Mouse (Mus musculus) kidney, embryonic 15.5 days (tissue): Measurements from ENCODE around the gene Lman2. TPM values are rescaled to one million over a fixed set of nuclear protein-coding genes. Genes with fewer than 3 reads are reported as not detected.

Experiments
- ATAC-seq: fragments of 200-750 bp; cut with Nextera tagmentation; replicated peaks from 2 replicates; pipeline ENCODE4 v1.8.0; 2017; ENCODE audit warnings: moderate TSS enrichment; ENCODE audit not compliant: low FRiP score
- H3K27ac ChIP-seq: fragments of 300-500 bp; sonication (generic); 2 replicates; pipeline ENCODE4 v1.5.1; 2015; ENCODE audit warnings: mild to moderate bottlenecking, inconsistent platforms
- H3K27me3 ChIP-seq: fragments of 300-500 bp; sonication (generic); 2 replicates; pipeline ENCODE4 v1.6.1; 2015; ENCODE audit warnings: inconsistent platforms
- H3K36me3 ChIP-seq: fragments of 300-500 bp; sonication (generic); 2 replicates; pipeline ENCODE4 v1.6.1; 2015; ENCODE audit warnings: inconsistent platforms
- H3K4me1 ChIP-seq: fragments of 300-500 bp; sonication (generic); 2 replicates; pipeline ENCODE4 v1.6.1; 2015; ENCODE audit warnings: inconsistent platforms
- H3K4me2 ChIP-seq: fragments of 300-500 bp; sonication (generic); 2 replicates; pipeline ENCODE4 v1.6.1; 2015; ENCODE audit warnings: moderate library complexity, mild to moderate bottlenecking, inconsistent platforms
- H3K4me3 ChIP-seq: fragments of 300-500 bp; sonication (generic); replicated peaks from 2 replicates; pipeline ENCODE4 v1.5.1; 2015; ENCODE audit warnings: mild to moderate bottlenecking, inconsistent platforms
- H3K9ac ChIP-seq: fragments of 300-500 bp; sonication (generic); 2 replicates; pipeline ENCODE4 v1.6.1; 2015; ENCODE audit warnings: mild to moderate bottlenecking, inconsistent platforms
- H3K9me3 ChIP-seq: fragments of 300-500 bp; sonication (generic); replicated peaks from 2 replicates; pipeline ENCODE4 v1.6.1; 2016; ENCODE audit warnings: inconsistent platforms
- WGBS: fragments of 180-500 bp; shearing (Covaris S2); methylation state at CpG from one replicate; pipeline ENCODE4 v1.1.7; 2015; ENCODE audit warnings: mixed read lengths; 5-methylcytosine and 5-hydroxymethylcytosine counted together
- polyA plus RNA-seq: library from polyadenylated mRNA; unstranded; fragments of >200 nt; fragmentation: Nextera tagmentation; extraction: Ambion mirVana; gene quantifications from 2 replicates; pipeline ENCODE4 v1.2.1, GENCODE M21; 2015

Lman2 gene
- polyA plus RNA-seq, 1 experiment from 2014 or later, result 118 TPM

DNA sequence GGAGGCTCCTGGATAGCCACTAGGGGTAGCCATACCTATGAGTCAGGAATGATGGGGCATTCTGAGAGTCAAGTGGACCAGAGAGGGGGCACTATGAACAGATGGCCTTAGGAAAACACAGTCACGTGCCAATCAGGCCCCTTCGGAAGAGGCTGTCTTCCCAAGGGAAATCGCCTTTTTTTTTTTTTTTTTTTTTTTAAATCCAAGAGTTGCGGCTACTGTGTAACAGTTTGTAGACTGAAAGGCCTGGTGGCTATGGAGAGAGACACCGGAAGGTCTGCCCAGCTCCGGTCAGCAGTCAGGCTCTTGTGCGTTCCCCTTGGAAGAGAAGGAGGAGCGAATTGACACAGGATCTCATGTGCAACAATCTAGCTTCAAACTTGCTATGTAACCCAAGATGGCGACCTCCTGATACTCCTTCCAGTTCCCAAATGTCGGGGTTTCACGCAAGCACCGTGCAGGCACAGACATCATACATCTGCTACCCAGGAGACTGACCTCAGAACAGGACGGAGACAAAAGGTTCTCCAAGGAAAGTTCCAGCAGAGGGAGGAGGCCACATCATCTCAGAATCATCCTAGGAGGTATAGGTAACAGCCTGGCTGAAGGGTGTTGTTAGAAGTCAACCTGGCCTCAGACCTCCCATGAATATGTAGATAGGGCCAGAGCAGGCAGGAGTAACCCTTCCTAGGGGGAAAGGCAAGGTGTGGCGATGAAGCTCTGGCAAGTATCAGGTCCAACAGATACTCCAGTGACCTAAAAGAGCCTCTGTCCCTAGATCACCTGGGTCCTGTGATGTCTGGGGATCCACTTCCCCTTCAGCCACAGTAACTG, 31.8 kb downstream of the Lman2 start:
- no peaks in the 10 kb centered on the region for H3K9me3 ChIP-seq
- 40% methylated on average over 14 of the region's 14 CpGs for WGBS
- peak overlapping the region; percentile 76 for H3K9ac ChIP-seq
- no peak for ATAC-seq
- peaks cover 12% of the 10 kb centered on the region for H3K36me3 ChIP-seq
- peaks cover 42% of the 10 kb centered on the region for H3K4me1 ChIP-seq
- H3K27ac ChIP-seq, result peak overlapping the region; percentile 97
- H3K4me3 ChIP-seq, result peak overlapping the region; percentile 78
- no peaks in the 10 kb centered on the region for H3K27me3 ChIP-seq
- H3K4me2 ChIP-seq, result peak overlapping the region; percentile 94

DNA sequence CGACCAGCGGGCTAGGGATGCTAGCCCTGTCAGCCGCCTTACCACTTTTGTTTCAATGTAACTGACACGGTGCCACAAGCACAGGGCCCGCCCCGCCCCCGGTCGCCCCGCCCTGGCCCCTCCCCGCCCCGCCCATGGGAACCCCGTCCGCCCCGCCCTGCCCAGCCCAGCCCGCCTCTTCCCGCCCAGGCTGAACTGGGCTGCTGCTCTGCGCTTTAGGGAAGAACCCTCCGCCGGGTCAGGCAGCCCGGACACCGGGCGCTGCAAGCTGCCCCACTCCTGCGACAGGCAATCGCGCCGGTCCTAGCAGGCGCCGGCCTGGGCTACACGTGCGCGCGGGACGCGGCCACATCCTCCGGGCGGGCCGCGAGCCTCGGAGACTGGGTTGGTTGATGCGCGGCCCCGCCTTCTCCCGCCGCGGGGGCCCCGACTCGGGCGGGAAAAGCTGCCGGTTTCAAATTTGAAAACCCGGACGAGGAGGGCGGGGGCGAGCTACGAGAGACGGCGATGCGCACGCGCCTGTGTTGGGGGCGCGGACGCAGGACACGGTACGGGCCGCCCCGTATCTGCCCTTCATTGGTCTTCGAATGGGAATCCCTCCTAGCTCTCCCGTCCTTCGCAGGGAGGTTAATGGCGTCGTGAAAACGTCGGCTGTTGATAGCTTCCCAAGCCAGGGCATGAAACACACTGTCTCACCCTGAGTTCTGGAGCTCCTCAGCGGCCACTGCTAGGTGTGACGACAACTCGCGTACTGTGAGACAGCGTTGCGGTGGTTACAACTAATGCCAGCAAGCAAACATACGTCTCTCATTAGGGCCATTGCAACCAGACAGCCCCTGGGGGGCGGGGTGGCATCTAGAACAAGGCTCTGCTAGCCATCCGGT, 32.7 kb downstream of the Lman2 start, which contains the start of gene Mxd3:
TSS of gene Mxd3 (minus strand) at position 141 of the 884 bp plus-strand sequence.
- WGBS, result under 1% methylated on average over 80 of the region's 82 CpGs
- no peaks in the 10 kb centered on the region for H3K9me3 ChIP-seq

DNA sequence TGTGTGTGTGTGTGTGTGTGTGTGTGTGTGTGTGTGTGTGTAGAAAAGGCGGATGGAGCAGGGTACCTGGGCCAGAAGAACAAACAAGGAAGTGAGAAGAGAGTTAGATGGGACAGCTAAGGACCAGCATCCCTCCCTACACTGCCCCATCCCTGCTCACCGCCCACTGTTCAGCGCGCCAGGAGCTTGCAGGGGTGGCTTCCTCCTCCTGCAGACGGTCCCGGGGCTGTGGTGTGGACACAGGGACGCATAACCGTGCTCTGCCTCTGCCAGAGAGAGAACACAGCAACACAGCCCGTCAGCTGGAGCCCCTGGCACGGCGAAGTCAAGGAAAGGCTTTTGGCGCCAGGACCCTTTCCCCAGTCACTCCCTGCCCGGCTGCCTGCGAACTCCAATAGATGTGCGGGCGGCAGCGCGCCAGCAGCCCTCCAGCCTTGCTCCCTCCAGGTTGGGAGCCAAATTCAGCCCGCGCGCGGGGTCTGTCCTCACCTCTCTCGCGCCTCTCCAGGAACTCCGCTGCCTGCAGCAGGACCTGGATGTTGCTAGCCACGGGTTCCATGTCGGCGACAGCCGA, 33.4 kb downstream of the Lman2 start:
- Histone ChIP-seq H3K4me2 (peak overlapping the region; percentile 94), H3K36me3 (peaks cover 26% of the 10 kb centered on the region), H3K4me3 (peak overlapping the region; percentile 78), H3K9ac (peak overlapping the region; percentile 68), H3K4me1 (peaks cover 48% of the 10 kb centered on the region), H3K27ac (peak overlapping the region; percentile 97), H3K9me3 (no peaks in the 10 kb centered on the region), H3K27me3 (no peaks in the 10 kb centered on the region)
- ATAC-seq, result peak; percentile 30
- under 1% methylated on average over 25 of the region's 29 CpGs for WGBS

More for the DNA sequence above, 32.7 kb downstream of the Lman2 start, which contains the start of gene Mxd3:
- peaks cover 20% of the 10 kb centered on the region for H3K36me3 ChIP-seq
- H3K27ac ChIP-seq, result peak within 1 kb of the TSS; percentile 97
- H3K4me3 ChIP-seq, result peak within 1 kb of the TSS; percentile 78
- peaks cover 48% of the 10 kb centered on the region for H3K4me1 ChIP-seq
- peak within 1 kb of the TSS; percentile 76 for H3K9ac ChIP-seq
- no peaks in the 10 kb centered on the region for H3K27me3 ChIP-seq
- H3K4me2 ChIP-seq, result peak within 1 kb of the TSS; percentile 94
- peak; percentile 89 for ATAC-seq

DNA sequence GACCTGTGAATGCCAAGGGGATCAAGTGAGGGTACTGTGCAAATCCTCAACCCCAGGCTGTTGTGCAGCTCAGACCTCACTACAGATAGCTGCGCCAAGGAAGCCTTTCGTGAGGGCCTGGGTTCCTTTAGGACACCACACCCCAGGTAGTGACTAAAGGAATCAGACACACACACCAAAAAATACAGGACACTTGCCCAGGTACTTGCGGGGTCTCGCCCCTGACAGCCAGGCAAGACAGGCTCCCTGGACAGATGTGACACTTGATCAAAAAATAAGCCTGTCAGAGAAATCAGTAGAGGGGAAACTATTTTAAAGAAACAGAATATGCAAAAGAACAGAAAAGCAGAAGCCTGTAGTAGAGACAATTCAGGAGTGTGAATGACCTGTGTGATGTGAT, 33.9 kb downstream of the Lman2 start:
- 88% methylated on average over 4 of the region's 4 CpGs for WGBS
- peaks cover 54% of the 10 kb centered on the region for H3K4me1 ChIP-seq
- H3K36me3 ChIP-seq, result peaks cover 32% of the 10 kb centered on the region
- ATAC-seq, result no peak
- no peaks in the 10 kb centered on the region for H3K27me3 ChIP-seq
- H3K4me2 ChIP-seq, result peak overlapping the region; percentile 94
- H3K9ac ChIP-seq, result peak overlapping the region; percentile 68
- no peaks in the 10 kb centered on the region for H3K9me3 ChIP-seq
- H3K27ac ChIP-seq, result no peak overlapping the region
- H3K4me3 ChIP-seq, result peak overlapping the region; percentile 78

DNA sequence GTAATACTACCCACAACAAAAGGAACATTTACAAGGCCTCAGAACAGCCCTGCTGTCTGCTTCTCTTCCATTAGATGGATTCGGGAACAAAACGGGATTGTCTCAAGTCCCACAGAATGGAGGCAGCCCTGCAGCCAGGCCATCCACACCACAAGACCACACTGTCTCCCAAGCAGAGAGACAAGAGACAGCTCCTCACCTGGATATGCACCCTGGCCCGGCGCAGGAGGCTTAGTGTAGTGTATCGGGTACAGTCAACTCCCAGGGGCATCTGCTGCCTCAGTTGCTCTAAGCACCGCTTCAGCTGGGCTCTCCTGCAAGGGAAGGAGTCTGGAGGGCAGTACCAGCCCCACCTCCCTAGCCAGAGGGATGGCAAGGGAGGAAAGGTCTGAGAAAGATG, 34.4 kb downstream of the Lman2 start:
- Histone ChIP-seq H3K4me1 (peaks cover 59% of the 10 kb centered on the region), H3K36me3 (peaks cover 37% of the 10 kb centered on the region), H3K27me3 (no peaks in the 10 kb centered on the region), H3K9ac (peak overlapping the region; percentile 68), H3K9me3 (no peaks in the 10 kb centered on the region), H3K4me3 (peak overlapping the region; percentile 78), H3K27ac (no peak overlapping the region), H3K4me2 (peak overlapping the region; percentile 94)
- 84% methylated on average over 6 of the region's 6 CpGs for WGBS
- ATAC-seq, result no peak

DNA sequence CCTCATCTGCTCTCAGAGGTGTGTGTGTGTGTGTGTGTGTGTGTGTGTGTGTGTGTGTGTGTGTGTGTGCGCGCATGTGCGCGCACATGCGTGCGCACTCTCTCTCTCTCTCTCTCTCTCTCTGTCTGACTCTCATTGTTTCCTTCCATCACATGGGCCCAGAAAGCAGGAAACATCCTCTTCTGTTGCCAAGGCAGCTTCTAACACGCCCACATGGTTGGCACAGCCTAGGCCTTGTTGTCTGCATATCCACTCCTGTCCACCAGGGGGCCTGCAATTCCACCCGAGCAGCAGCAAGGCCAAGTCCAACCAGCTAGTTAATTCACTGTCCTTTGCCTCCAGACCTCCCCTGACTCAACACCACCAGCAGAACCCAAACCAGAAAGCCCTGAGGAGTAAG, 35.0 kb downstream of the Lman2 start:
- peak overlapping the region; percentile 78 for H3K4me3 ChIP-seq
- H3K9me3 ChIP-seq, result no peaks in the 10 kb centered on the region
- H3K27ac ChIP-seq, result no peak overlapping the region
- WGBS, result 38% methylated on average over 8 of the region's 8 CpGs
- H3K4me1 ChIP-seq, result peaks cover 64% of the 10 kb centered on the region
- no peak for ATAC-seq
- H3K36me3 ChIP-seq, result peaks cover 40% of the 10 kb centered on the region
- peak overlapping the region; percentile 94 for H3K4me2 ChIP-seq
- H3K9ac ChIP-seq, result no peak overlapping the region
- no peaks in the 10 kb centered on the region for H3K27me3 ChIP-seq

DNA sequence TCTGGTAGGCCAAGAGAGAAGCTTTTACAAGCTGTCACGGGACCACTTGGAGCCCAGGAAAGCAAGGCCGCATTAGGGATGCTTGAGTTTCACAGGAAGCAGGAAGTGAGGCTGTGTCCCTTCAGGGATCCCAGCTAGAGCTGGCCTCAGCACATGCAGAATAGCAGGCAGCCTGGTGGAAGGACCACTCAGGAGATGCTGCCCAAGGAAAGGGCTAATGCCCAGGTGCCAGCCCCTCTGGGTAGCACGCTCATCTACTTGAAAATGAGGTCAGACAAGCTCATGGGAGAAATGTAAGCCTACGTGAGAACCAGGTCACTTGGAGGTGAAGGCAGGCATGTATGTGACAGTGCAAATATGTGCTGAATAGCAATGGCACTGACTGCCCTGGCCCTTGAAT, 35.4 kb downstream of the Lman2 start:
- peaks cover 40% of the 10 kb centered on the region for H3K36me3 ChIP-seq
- H3K27me3 ChIP-seq, result no peaks in the 10 kb centered on the region
- H3K4me2 ChIP-seq, result no peak overlapping the region
- WGBS, result 56% methylated on average over 4 of the region's 4 CpGs
- no peaks in the 10 kb centered on the region for H3K9me3 ChIP-seq
- ATAC-seq, result no peak
- H3K9ac ChIP-seq, result no peak overlapping the region
- H3K4me1 ChIP-seq, result peaks cover 65% of the 10 kb centered on the region
- no peak overlapping the region for H3K4me3 ChIP-seq
- 0 out of 2 replicates have a peak overlapping the region, but pooled peaks have one; percentile 4 for H3K27ac ChIP-seq

DNA sequence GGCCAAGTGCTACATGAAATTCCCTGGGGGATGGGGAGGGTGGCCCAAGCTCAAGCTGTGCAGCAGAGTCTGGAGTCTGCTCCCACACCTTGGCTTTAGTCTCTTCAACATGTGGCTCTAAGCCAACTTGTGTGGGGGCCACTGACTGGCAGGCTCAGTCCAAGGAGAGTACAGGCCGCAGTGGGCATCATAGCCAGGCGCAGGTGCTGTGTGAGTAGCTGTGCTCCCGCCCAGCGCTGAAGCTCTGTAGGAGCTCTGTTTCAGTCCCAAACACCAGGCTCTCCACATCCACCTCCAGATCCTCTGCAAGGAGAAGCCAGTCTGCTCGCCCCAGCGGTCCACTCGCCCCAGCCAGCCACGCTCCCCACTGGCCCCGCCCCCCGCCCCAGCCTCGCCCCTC, 37.0 kb downstream of the Lman2 start:
- no peak for ATAC-seq
- Histone ChIP-seq H3K27me3 (no peaks in the 10 kb centered on the region), H3K9me3 (no peaks in the 10 kb centered on the region), H3K4me3 (no peak overlapping the region), H3K36me3 (peaks cover 41% of the 10 kb centered on the region), H3K4me1 (peaks cover 67% of the 10 kb centered on the region), H3K9ac (no peak overlapping the region), H3K4me2 (no peak overlapping the region; the same call in 1 of the 2 replicates), H3K27ac (no peak overlapping the region)
- 86% methylated on average over 11 of the region's 11 CpGs for WGBS

DNA sequence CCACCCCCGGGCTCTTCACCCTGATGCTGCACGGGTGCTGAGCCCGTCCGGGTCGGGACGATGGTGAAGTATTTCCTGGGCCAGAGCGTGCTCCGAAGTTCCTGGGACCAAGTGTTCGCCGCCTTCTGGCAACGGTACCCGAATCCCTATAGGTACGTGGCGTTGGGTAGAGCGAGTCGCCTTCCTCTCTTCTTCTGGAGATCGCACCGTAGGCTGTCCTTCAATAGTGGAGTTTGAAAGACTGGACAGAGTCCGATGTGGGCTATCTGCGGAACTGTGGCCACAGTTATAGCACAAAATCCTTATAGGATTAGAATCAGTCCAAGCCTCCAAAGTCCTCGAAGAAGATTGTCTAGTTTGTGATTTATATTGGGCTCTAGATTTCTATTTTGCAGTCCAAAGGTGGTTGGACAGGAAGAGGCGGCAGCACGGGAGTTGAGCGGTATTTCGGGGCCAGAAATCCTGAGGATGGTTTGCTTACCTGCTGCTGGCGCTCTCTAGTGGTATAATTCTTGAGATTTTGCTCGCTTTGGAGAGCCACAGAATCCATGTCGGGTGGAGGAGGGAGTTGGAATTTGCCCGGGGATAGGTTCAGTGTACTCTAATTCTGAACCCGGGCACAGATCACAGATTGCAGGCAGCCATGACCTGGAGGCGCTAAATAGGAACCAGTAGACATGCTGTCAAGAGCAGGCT, 40.3 kb downstream of the Lman2 start:
- Histone ChIP-seq H3K9ac (peak overlapping the region; percentile 92), H3K4me3 (peak overlapping the region; percentile 83), H3K9me3 (no peaks in the 10 kb centered on the region), H3K27me3 (no peaks in the 10 kb centered on the region), H3K4me1 (peaks cover 48% of the 10 kb centered on the region), H3K4me2 (peak overlapping the region; percentile 92), H3K36me3 (peaks cover 74% of the 10 kb centered on the region), H3K27ac (peak overlapping the region; percentile 82)
- ATAC-seq, result no peak
- WGBS, result 1% methylated on average over 31 of the region's 31 CpGs

DNA sequence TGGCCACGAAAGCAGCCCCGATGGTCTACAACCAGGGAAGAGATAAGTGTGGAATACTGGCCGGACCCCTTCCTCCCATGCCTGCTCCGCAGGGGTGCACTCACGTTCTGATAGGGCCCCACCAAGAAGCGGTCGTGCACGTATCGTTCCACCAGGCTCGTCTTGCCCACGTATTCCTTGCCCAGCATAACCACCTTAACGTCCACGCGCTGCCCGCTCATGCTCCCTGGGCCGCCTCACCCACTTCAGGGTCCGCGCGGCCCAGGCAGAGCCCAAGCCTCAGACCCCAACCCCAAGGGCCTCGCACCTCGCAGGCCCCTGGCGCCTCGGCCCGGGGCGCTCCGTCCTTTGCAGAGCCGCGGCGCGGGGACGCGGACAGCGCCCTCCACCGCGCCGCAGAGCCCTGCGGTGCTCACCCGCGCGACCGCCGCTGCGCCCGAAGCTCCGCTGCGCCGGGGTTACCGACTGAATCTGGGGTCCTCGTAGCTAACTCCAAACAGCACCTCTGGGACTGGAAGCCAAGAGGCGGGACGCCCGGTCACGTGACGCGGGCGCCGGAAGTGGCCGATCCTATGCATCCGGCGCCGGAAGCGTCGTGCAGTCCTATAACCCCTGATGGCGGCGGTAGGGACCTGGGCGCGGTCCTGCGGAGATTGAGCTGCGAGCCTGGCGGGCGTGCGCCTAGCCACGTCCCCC, 41.0 kb downstream of the Lman2 start, which contains the start of gene Rab24:
TSS of gene Rab24 (minus strand) at position 513 of the 696 bp plus-strand sequence.
- H3K9ac ChIP-seq, result peak within 1 kb of the TSS; percentile 92
- peak within 1 kb of the TSS; percentile 82 for H3K27ac ChIP-seq
- under 1% methylated on average over 73 of the region's 73 CpGs for WGBS
- ATAC-seq, result peak; percentile 90
- H3K36me3 ChIP-seq, result peaks cover 77% of the 10 kb centered on the region
- peak within 1 kb of the TSS; percentile 83 for H3K4me3 ChIP-seq
- peaks cover 43% of the 10 kb centered on the region for H3K4me1 ChIP-seq
- H3K27me3 ChIP-seq, result no peaks in the 10 kb centered on the region
- no peaks in the 10 kb centered on the region for H3K9me3 ChIP-seq
- peak within 1 kb of the TSS; percentile 92 for H3K4me2 ChIP-seq
